Mouse (Mus musculus): Measurements from ENCODE around the gene Olfr6. TPM values are rescaled to one million over a fixed set of nuclear protein-coding genes. Genes with fewer than 3 reads are reported as not detected.
"Not testable (repeated sequence)": the region's sequence is repeated elsewhere in the genome, so short reads cannot be mapped to it uniquely, and the experiment has no call there.

The Olfr6 gene
- 0.26 TPM in 1 of 2 replicates, not detected in the other for total RNA-seq (2021)
- long read RNA-seq, experiment 1 = 0 reads
- long read RNA-seq, experiment 2 = 0 reads

GRCm38 (mm10) chr7:106963837-106964236, at the start of gene Olfr6:
Gene Olfr6, minus strand, starts transcription at chr7:106963937.
- DNase-seq = no peak

- DNase-seq = no peak
Measured at GRCm38 (mm10) chr7:107005972-107006371, 42.2 kb upstream of the Olfr6 start, which contains the start of gene Olfr2. Gene Olfr2, minus strand, starts transcription at chr7:107006072.

GRCm38 (mm10) chr7:107004169-107004568, 40.4 kb upstream of the Olfr6 start:
- no peak for DNase-seq

GRCm38 (mm10) chr7:107000798-107001197, 37.1 kb upstream of the Olfr6 start:
- DNase-seq = no peak

- no peak for DNase-seq
Measured at GRCm38 (mm10) chr7:106985236-106985635, 21.5 kb upstream of the Olfr6 start.

GRCm38 (mm10) chr7:106975353-106975752, 11.6 kb upstream of the Olfr6 start, which contains the start of gene Olfr711:
Gene Olfr711, minus strand, starts transcription at chr7:106975453.
- no peak for DNase-seq

- not testable (repeated sequence) for DNase-seq
Measured at GRCm38 (mm10) chr7:106967503-106967902, 3.8 kb upstream of the Olfr6 start.

- DNase-seq = no peak
Measured at GRCm38 (mm10) chr7:106948212-106948611, 15.5 kb downstream of the Olfr6 start, which contains the start of gene Olfr710. Gene Olfr710, minus strand, starts transcription at chr7:106948312.

- DNase-seq = no peak
Measured at GRCm38 (mm10) chr7:106932119-106932518, 31.6 kb downstream of the Olfr6 start, which contains the start of gene Olfr709-ps1. Gene Olfr709-ps1, minus strand, starts transcription at chr7:106932219.

GRCm38 (mm10) chr7:106920961-106921360, 42.8 kb downstream of the Olfr6 start:
- DNase-seq = not testable (repeated sequence)

GRCm38 (mm10) chr7:106907676-106908075, 56.1 kb downstream of the Olfr6 start, which contains the start of gene Olfr1532-ps1:
Gene Olfr1532-ps1, plus strand, starts transcription at chr7:106908001.
- DNase-seq = no peak

Other genes with a start within 250 kb of the Olfr6 start
- not detected in 2 replicates for gene Olfr695, start 247.5 kb downstream of the Olfr6 start, total RNA-seq (2021)
- not detected in 2 replicates for gene Olfr697, start 221.5 kb downstream of the Olfr6 start, total RNA-seq (2021)
- gene Olfr698, start 208.5 kb downstream of the Olfr6 start, total RNA-seq (2021) = not detected in 2 replicates
- not detected in 2 replicates for gene Olfr699, start 170.7 kb downstream of the Olfr6 start, total RNA-seq (2021)
- not detected in 2 replicates for gene Olfr700, start 155.1 kb downstream of the Olfr6 start, total RNA-seq (2021)
- not detected in 2 replicates for gene Olfr701, start 149.8 kb downstream of the Olfr6 start, total RNA-seq (2021)
- not detected in 2 replicates for gene Olfr702, start 130.0 kb downstream of the Olfr6 start, total RNA-seq (2021)
- not detected in 2 replicates for gene Olfr703, start 120.6 kb downstream of the Olfr6 start, total RNA-seq (2021)
- gene Olfr704, start 100.8 kb downstream of the Olfr6 start, total RNA-seq (2021) = not detected in 2 replicates
- not detected in 2 replicates for gene Olfr705, start 87.0 kb downstream of the Olfr6 start, total RNA-seq (2021)
- gene Olfr706, start 75.8 kb downstream of the Olfr6 start, total RNA-seq (2021) = not detected in 2 replicates
- gene Olfr707, start 62.7 kb downstream of the Olfr6 start, total RNA-seq (2021) = not detected in 2 replicates
- not detected in 2 replicates for gene Olfr1532-ps1, start 55.9 kb downstream of the Olfr6 start, total RNA-seq (2021)
- gene Olfr709-ps1, start 31.7 kb downstream of the Olfr6 start, total RNA-seq (2021) = 0.11 TPM in 2 replicates
- gene Olfr710, start 15.6 kb downstream of the Olfr6 start, total RNA-seq (2021) = not detected in 2 replicates
- not detected in 2 replicates for gene Olfr711, start 11.5 kb upstream of the Olfr6 start, total RNA-seq (2021)
- gene Olfr2, start 42.1 kb upstream of the Olfr6 start, total RNA-seq (2021) = not detected in 2 replicates
- not detected in 2 replicates for gene Olfr713, start 67.2 kb upstream of the Olfr6 start, total RNA-seq (2021)
- not detected in 2 replicates for gene Olfr714, start 107.0 kb upstream of the Olfr6 start, total RNA-seq (2021)
- not detected in 2 replicates for gene Olfr17, start 129.3 kb upstream of the Olfr6 start, total RNA-seq (2021)
- not detected in 2 replicates for gene Olfr715b, start 146.4 kb upstream of the Olfr6 start, total RNA-seq (2021)
- not detected in 2 replicates for gene Olfr715, start 167.1 kb upstream of the Olfr6 start, total RNA-seq (2021)
- gene Olfr716, start 174.4 kb upstream of the Olfr6 start, total RNA-seq (2021) = not detected in 2 replicates
- gene Nlrp14, start 203.1 kb upstream of the Olfr6 start, total RNA-seq (2021) = not detected in 2 replicates
- not detected in 2 replicates for gene Rbmxl2, start 245.5 kb upstream of the Olfr6 start, total RNA-seq (2021)